Mouse (Mus musculus) hindbrain, embryonic 11.5 days (tissue): Measurements from ENCODE around the gene Psap. TPM values are rescaled to one million over a fixed set of nuclear protein-coding genes. Genes with fewer than 3 reads are reported as not detected.

Source experiments
- ATAC-seq: fragments of 200-750 bp; cut with Nextera tagmentation; 2 replicates; pipeline ENCODE4 v1.8.0; 2017; ENCODE audit warnings: mild to moderate bottlenecking, moderate TSS enrichment, moderate library complexity; ENCODE audit not compliant: low FRiP score
- DNase-seq: peaks from one replicate; pipeline ENCODE4 v3.0.0-alpha.2; 2015; ENCODE audit warnings: low spot score
- H3K27ac ChIP-seq: fragments of 300-500 bp; sonication (generic); 2 replicates; pipeline ENCODE4 v1.5.1; 2014; ENCODE audit warnings: mild to moderate bottlenecking, low read depth, low read length
- H3K27me3 ChIP-seq: fragments of 300-500 bp; sonication (generic); 2 replicates; pipeline ENCODE4 v1.6.1; 2014; ENCODE audit warnings: mild to moderate bottlenecking, low read length, moderate library complexity, mixed read lengths; ENCODE audit not compliant: control insufficient read depth, insufficient read depth
- H3K36me3 ChIP-seq: fragments of 300-500 bp; sonication (generic); 2 replicates; pipeline ENCODE4 v1.6.1; 2014; ENCODE audit warnings: mild to moderate bottlenecking, low read length, moderate library complexity, mixed read lengths; ENCODE audit not compliant: control insufficient read depth, insufficient read depth
- H3K4me1 ChIP-seq: fragments of 300-500 bp; sonication (generic); replicated peaks from 2 replicates; pipeline ENCODE4 v1.6.1; 2014; ENCODE audit warnings: low read length, mixed read lengths; ENCODE audit not compliant: control insufficient read depth, insufficient read depth
- H3K4me2 ChIP-seq: fragments of 300-500 bp; sonication (generic); replicated peaks from 2 replicates; pipeline ENCODE4 v1.6.1; 2014; ENCODE audit warnings: mild to moderate bottlenecking, low read depth, low read length
- H3K4me3 ChIP-seq: fragments of 300-500 bp; sonication (generic); 2 replicates; pipeline ENCODE4 v1.5.1; 2014; ENCODE audit warnings: low read depth, low read length
- H3K9ac ChIP-seq: fragments of 300-500 bp; sonication (generic); 2 replicates; pipeline ENCODE4 v1.6.1; 2014; ENCODE audit warnings: low read depth, low read length
- H3K9me3 ChIP-seq: fragments of 300-500 bp; sonication (generic); 2 replicates; pipeline ENCODE4 v1.6.1; 2016; ENCODE audit warnings: low read length; ENCODE audit not compliant: control insufficient read depth
- WGBS: fragments of 180-500 bp; shearing (Covaris S2); extraction: QIAGEN DNeasy Blood & Tissue Kit; methylation state at CpG from one replicate; pipeline ENCODE4 v1.1.7; 2014; 5-methylcytosine and 5-hydroxymethylcytosine counted together
- polyA plus RNA-seq: library from polyadenylated mRNA; unstranded; fragments of >200 nt; fragmentation: Nextera tagmentation; extraction: Ambion mirVana; gene quantifications from 2 replicates; pipeline ENCODE4 v1.2.1, GENCODE M21; 2014

Gene Psap
- polyA plus RNA-seq, 1 experiment from 2014 or later = 85.7 TPM

GRCm38 (mm10) chr10:60287726-60288125, 10.3 kb downstream of the Psap start:
- 84% methylated on average over 2 of the region's 2 CpGs for WGBS
- H3K36me3 ChIP-seq = 0 out of 2 replicates have a peak, but pooled peaks cover 3% of the 10 kb centered on the region
- no peak overlapping the region for H3K4me2 ChIP-seq
- H3K4me1 ChIP-seq = peaks cover 19% of the 10 kb centered on the region
- H3K4me3 ChIP-seq = no peak overlapping the region
- H3K27ac ChIP-seq = no peak overlapping the region
- ATAC-seq (no peak), DNase-seq (no peak)
- H3K9ac ChIP-seq = no peak overlapping the region
- no peaks in the 10 kb centered on the region for H3K27me3 ChIP-seq
- H3K9me3 ChIP-seq = no peaks in the 10 kb centered on the region

DNA sequence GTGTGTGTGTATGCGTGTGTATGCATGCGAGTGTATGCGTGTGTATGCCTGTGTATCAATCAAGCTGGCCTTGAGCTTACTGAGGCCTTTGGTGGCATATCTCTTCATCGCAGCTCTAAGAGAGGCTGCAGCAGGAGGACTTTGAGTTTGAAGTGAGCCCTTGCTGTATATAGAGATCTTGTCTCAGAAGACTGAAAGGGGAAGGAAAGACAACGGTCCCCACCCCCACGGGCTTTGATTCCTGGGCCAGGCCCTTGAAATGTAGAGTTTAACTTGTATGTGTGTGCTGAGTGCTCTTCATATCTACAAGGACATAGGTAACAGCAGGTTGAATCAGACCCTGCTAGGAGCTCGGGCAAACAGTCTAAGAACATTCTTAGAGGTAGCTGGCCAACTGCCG, 11.8 kb downstream of the Psap start:
- no peak overlapping the region for H3K9ac ChIP-seq
- no peaks in the 10 kb centered on the region for H3K9me3 ChIP-seq
- peaks cover 19% of the 10 kb centered on the region for H3K4me1 ChIP-seq
- H3K4me2 ChIP-seq = no peak overlapping the region
- DNase-seq = no peak
- H3K27me3 ChIP-seq = no peaks in the 10 kb centered on the region
- ATAC-seq = no peak
- H3K36me3 ChIP-seq = 0 out of 2 replicates have a peak, but pooled peaks cover 3% of the 10 kb centered on the region
- H3K4me3 ChIP-seq = no peak overlapping the region
- 88% methylated on average over 8 of the region's 8 CpGs for WGBS
- H3K27ac ChIP-seq = no peak overlapping the region

GRCm38 (mm10) chr10:60290026-60290738, 12.8 kb downstream of the Psap start:
- Histone ChIP-seq H3K9me3 (no peaks in the 10 kb centered on the region), H3K27me3 (no peaks in the 10 kb centered on the region), H3K4me1 (peaks cover 9% of the 10 kb centered on the region), H3K36me3 (0 out of 2 replicates have a peak, but pooled peaks cover 5% of the 10 kb centered on the region), H3K4me2 (no peak overlapping the region), H3K4me3 (no peak overlapping the region), H3K9ac (no peak overlapping the region), H3K27ac (no peak overlapping the region)
- WGBS = 64% methylated on average over 7 of the region's 7 CpGs
- ATAC-seq = no peak
- DNase-seq = no peak

DNA sequence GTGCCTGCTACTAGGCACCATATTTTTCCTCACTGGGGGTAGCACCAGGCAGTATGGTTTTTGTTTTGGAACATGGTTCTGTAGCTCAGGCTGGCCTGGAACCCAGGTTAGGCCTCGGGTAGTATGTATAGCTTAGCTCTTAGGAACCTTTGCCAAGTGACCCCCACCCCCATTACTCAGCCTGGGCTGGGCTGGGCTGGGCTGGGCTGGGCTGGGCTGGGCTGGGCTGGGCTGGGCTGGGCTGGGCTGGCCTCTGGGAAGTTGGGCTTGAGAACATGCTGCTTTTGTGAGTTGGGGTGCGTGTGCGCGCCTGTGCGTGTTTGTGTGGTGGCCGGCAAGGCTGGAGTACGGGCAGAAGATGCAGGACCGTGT, 13.3 kb downstream of the Psap start:
- peaks cover 3% of the 10 kb centered on the region for H3K4me1 ChIP-seq
- no peak overlapping the region for H3K27ac ChIP-seq
- no peaks in the 10 kb centered on the region for H3K9me3 ChIP-seq
- no peak overlapping the region for H3K9ac ChIP-seq
- 0 out of 2 replicates have a peak, but pooled peaks cover 5% of the 10 kb centered on the region for H3K36me3 ChIP-seq
- ATAC-seq = no peak
- no peaks in the 10 kb centered on the region for H3K27me3 ChIP-seq
- no peak overlapping the region for H3K4me2 ChIP-seq
- H3K4me3 ChIP-seq = no peak overlapping the region
- 89% methylated on average over 8 of the region's 8 CpGs for WGBS
- no peak for DNase-seq

DNA sequence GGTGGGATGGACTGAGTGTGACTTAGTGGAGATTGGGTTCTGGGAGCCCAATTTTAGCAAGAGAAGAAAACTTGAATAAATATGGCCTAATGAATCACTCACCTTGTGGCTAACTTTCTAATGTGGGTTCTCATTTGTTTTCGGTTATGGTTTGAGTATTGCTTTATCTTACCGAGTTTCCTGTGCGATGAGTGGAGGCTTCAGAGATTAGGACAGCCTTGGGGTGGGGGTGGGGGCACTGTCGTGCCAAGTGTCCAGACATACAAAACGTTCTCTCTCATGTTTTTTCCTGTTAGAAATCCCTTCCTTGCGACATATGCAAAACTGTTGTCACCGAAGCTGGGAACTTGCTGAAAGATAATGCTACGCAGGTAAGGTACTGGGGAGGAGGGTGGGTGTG, 14.8 kb downstream of the Psap start:
- H3K36me3 ChIP-seq = 0 out of 2 replicates have a peak, but pooled peaks cover 5% of the 10 kb centered on the region
- H3K4me3 ChIP-seq = no peak overlapping the region
- WGBS = 96% methylated on average over 8 of the region's 8 CpGs
- DNase-seq = no peak
- no peaks in the 10 kb centered on the region for H3K4me1 ChIP-seq
- no peak overlapping the region for H3K9ac ChIP-seq
- no peak overlapping the region for H3K27ac ChIP-seq
- no peaks in the 10 kb centered on the region for H3K27me3 ChIP-seq
- ATAC-seq = no peak
- H3K9me3 ChIP-seq = no peaks in the 10 kb centered on the region
- H3K4me2 ChIP-seq = no peak overlapping the region

DNA sequence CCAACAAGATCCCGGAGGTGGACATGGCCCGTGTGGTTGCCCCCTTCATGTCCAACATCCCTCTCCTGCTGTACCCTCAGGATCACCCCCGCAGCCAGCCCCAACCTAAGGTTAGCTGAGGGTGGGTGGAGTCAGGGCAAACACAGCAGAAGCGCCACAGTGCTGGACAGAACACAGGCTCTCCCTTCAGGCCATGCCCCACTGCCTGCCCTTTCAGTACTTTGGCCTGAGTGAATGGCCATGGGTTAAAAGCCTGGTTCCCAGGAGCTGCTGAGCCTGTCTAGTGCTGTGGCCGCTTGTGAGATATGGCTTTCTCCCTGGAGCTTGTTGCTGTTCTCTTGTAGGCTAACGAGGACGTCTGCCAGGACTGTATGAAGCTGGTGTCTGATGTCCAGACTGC, 17.2 kb downstream of the Psap start:
- no peak for ATAC-seq
- peaks cover 11% of the 10 kb centered on the region; the same call in 1 of the 2 replicates for H3K36me3 ChIP-seq
- no peak overlapping the region for H3K27ac ChIP-seq

DNA sequence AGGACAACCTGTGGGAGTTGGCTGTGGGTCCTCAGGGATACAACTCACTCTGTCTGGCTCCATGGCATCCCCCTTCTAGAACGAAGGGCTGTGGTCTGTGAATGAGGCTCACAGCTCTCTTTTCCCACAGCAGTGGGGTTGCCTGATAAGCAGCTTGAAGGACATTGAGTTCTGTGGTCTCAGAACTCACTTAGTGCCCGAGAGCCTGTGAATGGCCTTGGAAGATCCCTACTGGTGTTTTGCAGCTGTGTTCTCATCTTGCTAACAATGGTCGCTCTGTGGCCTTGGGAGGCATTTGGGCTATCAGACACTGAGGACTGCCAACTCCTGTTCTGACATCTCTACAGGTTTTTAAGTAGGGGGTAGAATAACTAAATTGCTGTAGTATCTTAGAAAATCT, 17.9 kb downstream of the Psap start:
- Histone ChIP-seq H3K27ac (no peak overlapping the region), H3K4me1 (no peaks in the 10 kb centered on the region), H3K36me3 (peaks cover 17% of the 10 kb centered on the region; the same call in 1 of the 2 replicates), H3K27me3 (no peaks in the 10 kb centered on the region), H3K9me3 (no peaks in the 10 kb centered on the region), H3K9ac (no peak overlapping the region), H3K4me3 (no peak overlapping the region), H3K4me2 (no peak overlapping the region)
- ATAC-seq = no peak
- no peak for DNase-seq
- 92% methylated on average over 3 of the region's 3 CpGs for WGBS

More for the DNA sequence above, 17.2 kb downstream of the Psap start:
- DNase-seq = no peak
- 89% methylated on average over 7 of the region's 7 CpGs for WGBS
- Histone ChIP-seq H3K4me1 (no peaks in the 10 kb centered on the region), H3K27me3 (no peaks in the 10 kb centered on the region), H3K9me3 (no peaks in the 10 kb centered on the region), H3K9ac (no peak overlapping the region), H3K4me2 (no peak overlapping the region), H3K4me3 (no peak overlapping the region)

DNA sequence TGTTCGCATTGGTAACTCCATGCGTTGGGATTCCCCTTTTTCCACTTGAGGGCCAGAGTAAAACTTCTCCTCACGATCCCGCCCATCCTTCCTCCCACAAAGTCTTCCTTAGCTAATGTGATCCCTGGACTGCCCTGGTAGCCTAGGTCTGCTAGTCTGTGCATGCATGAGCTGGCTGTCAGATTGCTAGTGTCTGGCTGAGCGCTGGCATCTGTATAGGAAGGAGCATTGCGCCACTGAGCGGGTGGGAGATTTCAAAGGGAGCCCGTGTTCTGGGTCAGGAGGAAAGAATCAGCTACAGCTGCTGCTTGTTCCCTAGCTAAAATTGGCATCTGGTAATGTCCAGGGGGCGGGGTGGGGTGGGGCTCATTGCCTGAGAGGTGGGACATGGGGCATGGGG, 18.6 kb downstream of the Psap start:
- Histone ChIP-seq H3K4me3 (no peak overlapping the region), H3K4me1 (no peaks in the 10 kb centered on the region), H3K27me3 (no peaks in the 10 kb centered on the region), H3K36me3 (peaks cover 21% of the 10 kb centered on the region; the same call in 1 of the 2 replicates), H3K9me3 (no peaks in the 10 kb centered on the region), H3K9ac (no peak overlapping the region), H3K4me2 (no peak overlapping the region), H3K27ac (no peak overlapping the region)
- WGBS = 85% methylated on average over 9 of the region's 9 CpGs
- DNase-seq = no peak
- ATAC-seq = no peak

GRCm38 (mm10) chr10:60299636-60300035, 22.2 kb downstream of the Psap start:
- Histone ChIP-seq H3K9ac (no peak overlapping the region), H3K9me3 (no peaks in the 10 kb centered on the region), H3K4me1 (no peaks in the 10 kb centered on the region), H3K27me3 (no peaks in the 10 kb centered on the region), H3K4me2 (no peak overlapping the region), H3K36me3 (peaks cover 18% of the 10 kb centered on the region; the same call in 1 of the 2 replicates), H3K27ac (no peak overlapping the region), H3K4me3 (no peak overlapping the region)
- DNase-seq (no peak), ATAC-seq (no peak)
- WGBS = 99% methylated on average over 12 of the region's 12 CpGs
